Mouse (Mus musculus): ENCODE measurements around the gene Tekt5.

DNA sequence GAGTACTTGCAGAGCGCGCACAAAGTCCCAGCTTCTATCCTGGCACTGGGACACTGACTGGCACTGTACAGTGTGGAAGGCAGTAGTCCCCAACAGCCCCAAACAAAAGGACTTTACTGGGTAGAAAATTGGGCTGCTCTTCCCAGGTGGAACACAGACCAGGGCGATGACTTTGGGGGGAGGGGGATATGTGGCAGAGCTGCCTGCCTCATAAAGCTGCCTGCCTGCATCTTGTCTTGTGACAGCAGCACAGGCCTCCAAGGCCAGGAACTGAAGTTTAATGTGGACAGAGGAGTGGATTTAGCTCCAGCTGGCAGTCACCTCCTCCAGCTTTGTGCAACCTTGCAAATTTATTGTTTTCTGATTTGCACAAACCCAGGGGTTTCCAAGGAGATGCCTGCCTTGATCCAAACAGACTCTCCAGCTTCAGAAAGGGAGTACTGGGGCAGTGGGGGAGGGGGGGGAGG lies 25.8 kb downstream of the Tekt5 start:
- TF ChIP-seq CTCF (IDR thresholded peaks at IDR 0.05; ENCODE audit: low read depth, low read length), result no peak
- no peak for TF ChIP-seq POLR2A (IDR thresholded peaks at IDR 0.05; ENCODE audit: extremely low read depth, insufficient read depth, low read length)
